Mouse (Mus musculus) neural tube, embryonic 14.5 days (tissue): ENCODE results near the gene Cyb5r1. TPM values are rescaled to one million over a fixed set of nuclear protein-coding genes. Genes with fewer than 3 reads are reported as not detected.

Experiments
- ATAC-seq: fragments of 200-750 bp; cut with Nextera tagmentation; 2 replicates; pipeline ENCODE4 v1.8.0; 2017; ENCODE audit warnings: low read depth, mild to moderate bottlenecking, moderate TSS enrichment, moderate library complexity
- H3K27ac ChIP-seq: fragments of 300-500 bp; sonication (generic); 2 replicates; pipeline ENCODE4 v1.5.1; 2014; ENCODE audit warnings: low read depth, mild to moderate bottlenecking, control low read depth, low read length, moderate library complexity, mixed read lengths
- H3K27me3 ChIP-seq: fragments of 300-500 bp; sonication (generic); 2 replicates; pipeline ENCODE4 v1.6.1; 2014; ENCODE audit warnings: low read length; ENCODE audit not compliant: control insufficient read depth, insufficient read depth
- H3K36me3 ChIP-seq: fragments of 300-500 bp; sonication (generic); 2 replicates; pipeline ENCODE4 v1.6.1; 2014; ENCODE audit warnings: low read length, mixed read lengths; ENCODE audit not compliant: control insufficient read depth, insufficient read depth
- H3K4me1 ChIP-seq: fragments of 300-500 bp; sonication (generic); 2 replicates; pipeline ENCODE4 v1.6.1; 2014; ENCODE audit warnings: low read length; ENCODE audit not compliant: control insufficient read depth, insufficient read depth
- H3K4me2 ChIP-seq: fragments of 300-500 bp; sonication (generic); 2 replicates; pipeline ENCODE4 v1.6.1; 2014; ENCODE audit warnings: mild to moderate bottlenecking, low read depth, low read length, control low read depth
- H3K4me3 ChIP-seq: fragments of 300-500 bp; sonication (generic); 2 replicates; pipeline ENCODE4 v1.5.1; 2014; ENCODE audit warnings: low read depth, low read length, control low read depth, mixed read lengths
- H3K9ac ChIP-seq: fragments of 300-500 bp; sonication (generic); replicated peaks from 2 replicates; pipeline ENCODE4 v1.6.1; 2014; ENCODE audit warnings: low read depth, mild to moderate bottlenecking, control low read depth, low read length, mixed read lengths
- H3K9me3 ChIP-seq: fragments of 300-500 bp; sonication (generic); 2 replicates; pipeline ENCODE4 v1.6.1; 2016; ENCODE audit warnings: low read length; ENCODE audit not compliant: control insufficient read depth
- WGBS: fragments of 180-500 bp; shearing (Covaris S2); extraction: QIAGEN DNeasy Blood & Tissue Kit; methylation state at CpG from one replicate; pipeline ENCODE4 v1.1.7; 2014; 5-methylcytosine and 5-hydroxymethylcytosine counted together
- polyA plus RNA-seq: library from polyadenylated mRNA; unstranded; fragments of >200 nt; fragmentation: Nextera tagmentation; extraction: Ambion mirVana; gene quantifications from 2 replicates; pipeline ENCODE4 v1.2.1, GENCODE M21; 2014

Gene Cyb5r1
- polyA plus RNA-seq, 1 experiment from 2014 or later: 16.2 TPM

DNA sequence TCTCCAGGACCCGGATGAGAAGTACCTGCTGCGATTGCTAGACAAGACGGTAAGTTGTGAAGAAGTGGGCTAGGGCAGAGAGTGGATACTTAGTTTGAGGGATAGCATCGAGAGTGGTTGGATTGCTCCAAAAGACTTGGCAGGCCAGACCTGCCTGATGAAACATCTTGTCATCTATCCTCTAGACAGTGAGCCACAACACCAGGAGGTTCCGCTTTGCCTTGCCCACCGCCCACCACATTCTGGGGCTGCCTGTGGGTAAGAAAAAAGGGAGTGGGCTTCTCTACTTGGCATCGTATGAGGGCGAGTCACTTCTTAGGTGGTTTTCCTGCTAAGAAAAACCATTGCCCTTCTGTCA is 1.0 kb downstream of the Cyb5r1 start:
- no peaks in the 10 kb centered on the region for H3K9me3 ChIP-seq
- H3K4me1 ChIP-seq: no peaks in the 10 kb centered on the region
- H3K9ac ChIP-seq: peak overlapping the region; percentile 72
- peak; percentile 34; the same call in 1 of the 2 replicates for ATAC-seq
- peak overlapping the region; percentile 64 for H3K4me3 ChIP-seq
- no peaks in the 10 kb centered on the region; the same call in 1 of the 2 replicates for H3K36me3 ChIP-seq
- 38% methylated on average over 8 of the region's 8 CpGs for WGBS
- H3K4me2 ChIP-seq: peak overlapping the region; percentile 87
- H3K27me3 ChIP-seq: no peaks in the 10 kb centered on the region
- H3K27ac ChIP-seq: no peak overlapping the region

DNA sequence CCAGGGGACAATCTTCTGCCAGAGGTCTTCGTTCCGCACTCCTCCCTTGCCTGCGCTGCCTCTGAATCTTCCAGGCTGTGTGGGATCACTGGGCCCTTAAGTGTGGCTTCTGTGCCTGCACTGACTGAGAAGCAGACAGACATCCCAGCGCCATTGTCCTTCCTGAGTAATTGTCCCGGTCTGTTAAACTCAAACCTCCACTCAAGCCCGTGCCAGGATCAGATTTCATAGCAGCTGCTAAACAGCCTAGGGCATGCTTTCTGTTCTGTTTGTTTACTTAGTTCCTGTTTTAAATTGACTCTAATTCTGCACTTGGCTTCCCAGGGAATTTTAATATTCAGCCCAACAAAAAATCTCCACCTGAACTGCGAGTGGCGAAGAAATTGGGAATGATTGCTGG is 2.7 kb downstream of the Cyb5r1 start:
- no peak for ATAC-seq
- no peaks in the 10 kb centered on the region for H3K27me3 ChIP-seq
- H3K9ac ChIP-seq: no peak overlapping the region
- no peak overlapping the region for H3K4me3 ChIP-seq
- no peaks in the 10 kb centered on the region; the same call in 1 of the 2 replicates for H3K36me3 ChIP-seq
- H3K4me2 ChIP-seq: no peak overlapping the region
- 68% methylated on average over 8 of the region's 8 CpGs for WGBS
- no peaks in the 10 kb centered on the region for H3K9me3 ChIP-seq
- H3K27ac ChIP-seq: no peak overlapping the region
- H3K4me1 ChIP-seq: no peaks in the 10 kb centered on the region

DNA sequence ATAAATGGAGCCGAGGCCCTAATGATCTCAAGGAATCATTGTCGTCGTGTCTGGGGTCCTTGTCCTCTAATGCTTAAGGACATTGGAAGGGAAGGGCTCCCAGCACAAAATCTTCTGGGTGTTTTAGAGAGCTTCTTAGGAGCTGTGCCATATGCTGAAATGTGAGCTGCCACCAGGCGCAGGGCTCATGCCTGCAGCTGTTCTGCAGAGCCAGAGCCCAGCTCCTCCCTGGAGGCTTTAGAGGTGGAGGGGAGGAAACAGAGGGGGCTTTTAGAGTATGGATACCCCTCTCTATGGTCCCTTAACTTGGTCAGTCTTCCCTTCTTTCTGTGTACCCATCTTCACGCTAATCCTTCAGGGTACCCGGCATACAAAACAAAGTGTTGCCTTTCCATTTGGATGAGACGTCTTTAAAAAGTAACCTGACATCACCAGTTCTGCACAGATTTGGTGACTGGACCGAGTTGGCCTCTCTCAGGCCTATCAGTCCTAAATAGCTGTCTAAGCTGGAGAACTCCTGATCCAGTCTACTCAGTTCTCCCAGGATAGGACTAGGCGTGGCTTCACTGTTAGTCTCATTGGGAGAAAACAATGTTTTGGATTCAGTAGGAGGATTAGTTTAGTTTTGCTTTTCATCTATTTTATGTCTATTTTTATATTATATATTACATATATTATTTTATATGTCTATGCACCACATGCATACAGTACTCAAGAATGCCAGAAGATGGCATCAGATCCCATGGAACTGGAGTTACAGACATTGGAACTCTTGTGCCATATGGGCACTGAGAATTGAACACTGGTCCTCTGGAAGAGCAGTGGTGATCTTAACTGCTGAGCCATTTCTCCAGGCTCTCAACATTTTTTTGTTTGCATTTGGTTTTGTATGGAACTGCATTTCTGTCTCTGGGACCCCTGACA is 6.6 kb downstream of the Cyb5r1 start:
- H3K9ac ChIP-seq: no peak overlapping the region
- H3K4me3 ChIP-seq: no peak overlapping the region
- no peaks in the 10 kb centered on the region for H3K9me3 ChIP-seq
- H3K27me3 ChIP-seq: no peaks in the 10 kb centered on the region
- peaks cover 17% of the 10 kb centered on the region; the same call in 1 of the 2 replicates for H3K4me1 ChIP-seq
- 91% methylated on average over 9 of the region's 9 CpGs for WGBS
- H3K4me2 ChIP-seq: no peak overlapping the region
- no peak overlapping the region for H3K27ac ChIP-seq
- no peaks in the 10 kb centered on the region; the same call in 1 of the 2 replicates for H3K36me3 ChIP-seq
- ATAC-seq: no peak

DNA sequence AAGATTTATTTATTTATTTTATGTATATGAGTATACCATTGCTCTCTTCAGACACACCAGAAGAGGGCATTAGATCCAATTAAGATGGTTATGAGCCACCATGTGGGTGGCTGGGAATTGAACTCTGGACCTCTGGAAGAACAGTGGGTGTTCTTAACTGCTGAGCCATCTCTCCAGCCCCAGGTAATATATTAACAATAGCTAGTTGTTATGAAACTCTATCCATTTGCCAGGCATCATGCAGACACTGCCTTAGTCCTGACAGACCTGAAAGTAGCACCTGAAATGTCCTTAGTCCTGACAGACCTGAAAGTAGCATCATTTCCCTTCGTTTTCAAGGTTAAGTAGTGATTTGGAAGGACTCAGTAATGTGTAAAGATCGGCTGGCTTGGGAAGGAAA is 8.7 kb downstream of the Cyb5r1 start:
- Histone ChIP-seq H3K9ac (0 out of 2 replicates have a peak overlapping the region, but pooled peaks have one; percentile 95), H3K9me3 (no peaks in the 10 kb centered on the region), H3K27me3 (no peaks in the 10 kb centered on the region), H3K4me2 (no peak overlapping the region), H3K4me1 (peaks cover 30% of the 10 kb centered on the region), H3K4me3 (no peak overlapping the region), H3K27ac (no peak overlapping the region), H3K36me3 (no peaks in the 10 kb centered on the region)
- no peak for ATAC-seq
- 60% methylated on average over 2 of the region's 2 CpGs for WGBS

DNA sequence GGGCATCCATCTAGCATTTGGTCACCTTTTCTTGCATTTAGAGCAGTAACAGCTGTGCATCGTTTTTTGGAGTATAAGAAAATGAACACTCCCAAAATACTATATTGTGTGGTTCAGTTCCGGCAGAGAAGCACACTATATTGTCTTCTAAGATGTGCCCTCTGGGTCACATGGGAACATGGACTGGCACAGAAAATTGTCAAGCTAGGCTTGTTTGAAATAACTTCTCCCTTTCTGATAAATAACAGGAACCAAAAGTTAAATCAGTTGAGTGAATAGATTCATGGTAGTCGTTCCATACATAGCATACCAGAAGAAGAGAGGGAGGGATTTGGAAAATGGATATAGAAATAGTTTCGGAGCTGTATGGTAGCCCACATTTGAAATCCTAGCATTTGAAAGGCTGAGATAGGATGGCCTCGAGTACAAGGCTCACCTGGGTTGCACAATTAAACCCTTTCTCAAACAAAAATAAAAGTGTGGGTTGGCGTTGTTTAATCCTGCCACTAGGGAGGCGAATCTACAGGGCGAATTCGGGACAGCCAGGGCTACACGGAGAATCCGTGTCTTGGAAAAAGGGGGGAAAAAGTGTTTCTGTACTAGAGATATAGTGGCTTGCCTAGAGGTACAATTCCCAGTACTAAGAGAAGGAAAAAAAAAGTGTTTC is 9.3 kb downstream of the Cyb5r1 start:
- H3K4me3 ChIP-seq: peak overlapping the region; percentile 87
- H3K4me1 ChIP-seq: peaks cover 36% of the 10 kb centered on the region
- H3K36me3 ChIP-seq: no peaks in the 10 kb centered on the region
- peak; percentile 32 for ATAC-seq
- peak overlapping the region; percentile 61; the same call in 1 of the 2 replicates for H3K27ac ChIP-seq
- H3K9ac ChIP-seq: peak overlapping the region; percentile 95
- 16% methylated on average over 11 of the region's 11 CpGs for WGBS
- no peaks in the 10 kb centered on the region for H3K9me3 ChIP-seq
- no peaks in the 10 kb centered on the region for H3K27me3 ChIP-seq
- H3K4me2 ChIP-seq: peak overlapping the region; percentile 43

DNA sequence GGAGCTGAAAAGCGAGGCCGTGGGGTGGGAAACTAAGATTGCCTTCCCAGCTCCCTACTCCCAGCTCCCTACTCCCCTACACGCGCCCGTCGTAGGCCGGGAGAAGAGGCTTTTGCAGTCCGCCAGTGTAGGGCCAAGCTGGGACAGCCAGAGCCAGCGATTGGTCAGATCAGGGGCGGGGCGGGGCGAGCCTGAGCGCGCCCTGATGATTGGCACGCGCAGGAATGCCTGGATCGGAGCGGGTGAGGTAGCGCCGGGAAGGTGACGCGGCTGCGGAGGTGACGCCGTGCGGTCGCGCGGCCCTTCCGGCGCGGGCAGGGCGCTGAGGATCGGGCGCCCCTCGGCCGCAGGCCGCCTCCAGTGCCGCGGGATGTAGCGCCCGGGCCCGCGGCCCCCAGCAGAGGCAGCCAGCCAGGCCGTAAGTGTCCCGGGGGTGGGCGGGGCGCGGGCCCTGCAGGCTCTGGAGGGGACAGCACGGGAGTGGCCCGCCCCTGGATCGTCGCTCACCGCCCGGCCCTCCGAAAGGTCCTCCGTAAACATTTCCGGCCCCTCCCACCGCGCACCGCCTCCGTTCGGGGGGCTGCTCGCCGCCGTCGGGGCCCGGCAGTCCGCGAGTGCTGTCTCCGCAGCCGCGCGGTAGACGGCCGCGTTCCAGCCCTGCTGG is 9.9 kb downstream of the Cyb5r1 start, which contains the start of gene Adipor1:
Gene Adipor1 (plus strand): TSS at position 211 of the 664 bp plus-strand sequence.
- no peaks in the 10 kb centered on the region for H3K27me3 ChIP-seq
- H3K4me1 ChIP-seq: peaks cover 42% of the 10 kb centered on the region
- peak within 1 kb of the TSS; percentile 95 for H3K9ac ChIP-seq
- H3K9me3 ChIP-seq: no peaks in the 10 kb centered on the region
- WGBS: under 1% methylated on average over 71 of the region's 77 CpGs
- H3K27ac ChIP-seq: peak within 1 kb of the TSS; percentile 96
- ATAC-seq: peak; percentile 100
- no peaks in the 10 kb centered on the region for H3K36me3 ChIP-seq
- H3K4me3 ChIP-seq: peak within 1 kb of the TSS; percentile 87
- H3K4me2 ChIP-seq: peak within 1 kb of the TSS; percentile 79

DNA sequence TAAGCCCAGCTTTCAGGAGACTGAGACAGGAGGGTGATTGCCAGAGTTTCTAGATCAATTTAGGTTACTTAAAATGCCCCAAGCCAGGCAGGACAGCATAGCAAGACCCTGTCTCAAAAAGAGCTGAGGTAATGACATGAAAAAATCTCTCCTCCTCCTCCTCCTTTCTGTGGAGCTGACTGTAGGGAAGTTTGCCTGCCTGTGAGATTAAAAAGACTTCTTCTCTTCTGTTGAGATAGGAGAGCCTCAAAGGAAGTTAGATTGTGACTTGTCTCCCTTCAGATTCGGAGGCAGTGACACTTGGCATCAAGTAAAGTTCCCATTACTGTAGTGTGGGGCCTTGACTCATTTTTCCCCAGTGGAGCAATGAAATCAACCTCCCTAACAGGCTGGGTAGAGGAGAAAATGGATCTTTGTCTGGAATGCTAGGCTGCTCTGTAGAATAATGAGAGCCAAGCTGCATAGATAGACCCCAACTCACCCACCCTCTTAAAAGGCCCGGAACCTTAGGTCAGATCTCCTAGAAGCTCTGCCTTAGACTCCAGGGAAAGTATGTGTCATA is 13.1 kb downstream of the Cyb5r1 start:
- Histone ChIP-seq H3K4me1 (peaks cover 48% of the 10 kb centered on the region), H3K27me3 (no peaks in the 10 kb centered on the region), H3K4me3 (no peak overlapping the region), H3K9me3 (no peaks in the 10 kb centered on the region), H3K9ac (no peak overlapping the region), H3K27ac (no peak overlapping the region), H3K36me3 (peaks cover 6% of the 10 kb centered on the region), H3K4me2 (no peak overlapping the region)
- 79% methylated on average over 2 of the region's 2 CpGs for WGBS
- ATAC-seq: no peak

DNA sequence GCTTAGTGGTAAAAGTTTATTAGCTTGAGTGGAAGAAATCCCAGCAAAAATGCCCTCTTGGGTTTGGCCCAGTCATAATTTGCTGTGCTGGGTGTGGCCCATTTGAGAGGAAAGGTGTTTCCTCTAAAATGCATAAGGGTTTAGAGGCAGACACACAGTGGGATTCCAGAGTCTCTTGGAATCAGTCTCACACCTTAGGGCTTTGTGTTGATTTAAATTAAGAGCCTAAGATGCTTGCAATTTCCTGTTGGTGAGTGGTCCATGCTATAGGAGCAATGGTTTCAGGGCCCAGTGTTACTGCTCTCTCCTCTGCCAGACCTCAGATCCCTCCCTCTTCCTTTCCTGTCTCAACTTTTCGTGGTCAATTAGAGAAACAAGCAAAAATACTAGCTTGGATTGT is 13.8 kb downstream of the Cyb5r1 start:
- H3K27ac ChIP-seq: no peak overlapping the region

More for the DNA sequence above, 13.8 kb downstream of the Cyb5r1 start:
- H3K4me1 ChIP-seq: peaks cover 47% of the 10 kb centered on the region
- no peaks in the 10 kb centered on the region for H3K27me3 ChIP-seq
- no peak overlapping the region for H3K4me3 ChIP-seq
- ATAC-seq: no peak
- H3K9ac ChIP-seq: no peak overlapping the region
- no peak overlapping the region for H3K4me2 ChIP-seq
- H3K9me3 ChIP-seq: no peaks in the 10 kb centered on the region
- WGBS: 88% methylated on average over 1 of the region's 1 CpGs
- peaks cover 13% of the 10 kb centered on the region for H3K36me3 ChIP-seq
